In genomic region chr9:76390839-76391238, GRCm38 (mm10) we compare ENCODE assay signal across 8 mouse cellular contexts.
DNase-seq lines count a peak whose midpoint lies in the region; ATAC-seq and TF ChIP-seq lines count a peak whose summit lies in the region.

No protein-coding gene starts in this region.

- no peaks in the 10 kb centered on the region for H3K4me1 ChIP-seq in forebrain, embryonic 12.5 days
- H3K4me1 ChIP-seq in forebrain, embryonic 16.5 days (replicated peaks; ENCODE audit: control insufficient read depth, insufficient read depth, low read length), result no peaks in the 10 kb centered on the region
- no peaks in the 10 kb centered on the region for H3K4me1 ChIP-seq in limb, embryonic 11.5 days (ENCODE audit: control insufficient read depth, insufficient read depth, low read length)
- H3K4me1 ChIP-seq in limb, embryonic 10.5 days, result no peaks in the 10 kb centered on the region
- no peaks in the 10 kb centered on the region for H3K4me1 ChIP-seq in ES-E14 (ENCODE audit: control insufficient read depth in 2 of 2, insufficient read depth in 2 of 2, low read length in 2 of 2, poor library complexity in 1 of 2)
- no peaks in the 10 kb centered on the region for H3K4me1 ChIP-seq in lung, adult 2 months (ENCODE audit: control insufficient read depth, insufficient read depth, low read length)

- H3K36me3 ChIP-seq in forebrain, embryonic 12.5 days (replicated peaks), result no peaks in the 10 kb centered on the region
- no peaks in the 10 kb centered on the region for H3K36me3 ChIP-seq in forebrain, embryonic 16.5 days (ENCODE audit: control insufficient read depth, insufficient read depth)
- no peaks in the 10 kb centered on the region for H3K36me3 ChIP-seq in limb, embryonic 11.5 days (ENCODE audit: control insufficient read depth, insufficient read depth, low read length)
- no peaks in the 10 kb centered on the region for H3K36me3 ChIP-seq in limb, embryonic 10.5 days
- H3K36me3 ChIP-seq in ES-E14 (ENCODE audit: control insufficient read depth, insufficient read depth, low read length, poor library complexity, severe bottlenecking), result no peaks in the 10 kb centered on the region

- no peak for TF ChIP-seq POLR2A in lung, adult 2 months (IDR thresholded peaks at IDR 0.05; ENCODE audit: borderline replicate concordance, extremely low read depth, low read depth, low read length)

- 47% methylated on average over 1 of the region's 1 CpGs for WGBS in forebrain, embryonic 12.5 days
- WGBS in forebrain, embryonic 16.5 days, result 52% methylated on average over 1 of the region's 1 CpGs
- 54% methylated on average over 1 of the region's 1 CpGs for WGBS in limb, embryonic 11.5 days
- WGBS in limb, embryonic 10.5 days, result 33% methylated on average over 1 of the region's 1 CpGs
- 12% methylated on average over 1 of the region's 1 CpGs for WGBS in lung, adult 2 months

- peak; percentile 44 for DNase-seq in limb, embryonic 11.5 days (ENCODE audit: low spot score)
- no peak for DNase-seq in limb, embryonic 10.5 days (ENCODE audit: low spot score)
- peak; percentile 51 for DNase-seq in ES-E14 (ENCODE audit: low read depth, low spot score)
- DNase-seq in embryo, embryonic 10 days (ENCODE audit: low spot score), result peak; percentile 78
- DNase-seq in lung, adult 2 months, result peak; percentile 7

- H3K4me2 ChIP-seq in forebrain, embryonic 12.5 days, result no peak overlapping the region
- no peak overlapping the region for H3K4me2 ChIP-seq in forebrain, embryonic 16.5 days (ENCODE audit: low read length)
- no peak overlapping the region for H3K4me2 ChIP-seq in limb, embryonic 11.5 days (ENCODE audit: low read depth, severe bottlenecking)

- 0 out of 2 replicates have a peak, but pooled peaks have one; percentile 55 for ATAC-seq in forebrain, embryonic 12.5 days (ENCODE audit: low FRiP score)
- no peak for ATAC-seq in forebrain, embryonic 16.5 days
- ATAC-seq in limb, embryonic 11.5 days (ENCODE audit: insufficient number of reproducible peaks, low FRiP score, low TSS enrichment, low read depth), result no peak
- ATAC-seq in monocyte, adult 5-6 weeks (replicated peaks; ENCODE audit: insufficient number of reproducible peaks, low FRiP score, low TSS enrichment, poor library complexity, severe bottlenecking), result no peak

- in situ Hi-C loops in ES-E14 (cut with MboI; ENCODE audit: low sequenced_read_pairs in 2 of 2, unreplicated experiment in 2 of 2), result no loop called here

- 0 out of 2 replicates have a peak, but pooled peaks have one; percentile 28 for TF ChIP-seq CTCF in lung, adult 2 months (IDR thresholded peaks at IDR 0.05; ENCODE audit: insufficient read depth, low read length)

- no peaks in the 10 kb centered on the region for H3K9me3 ChIP-seq in forebrain, embryonic 12.5 days
- no peaks in the 10 kb centered on the region for H3K9me3 ChIP-seq in forebrain, embryonic 16.5 days (ENCODE audit: control insufficient read depth, low read length)
- H3K9me3 ChIP-seq in limb, embryonic 11.5 days (ENCODE audit: control insufficient read depth, low read length), result no peaks in the 10 kb centered on the region
- H3K9me3 ChIP-seq in limb, embryonic 10.5 days (replicated peaks), result no peaks in the 10 kb centered on the region
- no peaks in the 10 kb centered on the region for H3K9me3 ChIP-seq in ES-E14 (ENCODE audit: control insufficient read depth, insufficient read depth, low read depth, low read length)

- no peak overlapping the region for H3K4me3 ChIP-seq in forebrain, embryonic 12.5 days (replicated peaks)
- H3K4me3 ChIP-seq in forebrain, embryonic 16.5 days (replicated peaks; ENCODE audit: low read length), result no peak overlapping the region
- H3K4me3 ChIP-seq in limb, embryonic 11.5 days (ENCODE audit: low read depth, low read length), result no peak overlapping the region
- H3K4me3 ChIP-seq in limb, embryonic 10.5 days, result no peak overlapping the region
- no peak overlapping the region for H3K4me3 ChIP-seq in ES-E14 (ENCODE audit: insufficient read depth in 1 of 2, low read depth in 1 of 2, low read length in 2 of 2, poor library complexity in 1 of 2, severe bottlenecking in 1 of 2)
- H3K4me3 ChIP-seq in lung, adult 2 months (replicated peaks; ENCODE audit: extremely low read depth, low read depth, low read length), result no peak overlapping the region

- H3K27me3 ChIP-seq in forebrain, embryonic 12.5 days, result no peaks in the 10 kb centered on the region
- no peaks in the 10 kb centered on the region for H3K27me3 ChIP-seq in forebrain, embryonic 16.5 days (replicated peaks; ENCODE audit: control insufficient read depth, insufficient read depth, low read length)
- H3K27me3 ChIP-seq in limb, embryonic 11.5 days (ENCODE audit: control insufficient read depth, insufficient read depth, low read length), result no peaks in the 10 kb centered on the region
- no peaks in the 10 kb centered on the region for H3K27me3 ChIP-seq in limb, embryonic 10.5 days (ENCODE audit: low read depth, poor library complexity, severe bottlenecking)

- no peak overlapping the region for H3K9ac ChIP-seq in forebrain, embryonic 12.5 days
- no peak overlapping the region for H3K9ac ChIP-seq in forebrain, embryonic 16.5 days (replicated peaks; ENCODE audit: low read depth, low read length)
- no peak overlapping the region for H3K9ac ChIP-seq in limb, embryonic 11.5 days (ENCODE audit: low read length)
- H3K9ac ChIP-seq in ES-E14 (ENCODE audit: insufficient read depth, low read depth, low read length, poor library complexity, severe bottlenecking), result no peak overlapping the region

- H3K27ac ChIP-seq in forebrain, embryonic 12.5 days, result no peak overlapping the region
- H3K27ac ChIP-seq in forebrain, embryonic 16.5 days (ENCODE audit: low read length), result no peak overlapping the region
- H3K27ac ChIP-seq in limb, embryonic 11.5 days (replicated peaks; ENCODE audit: low read depth, low read length), result no peak overlapping the region
- H3K27ac ChIP-seq in limb, embryonic 10.5 days, result no peak overlapping the region
- H3K27ac ChIP-seq in ES-E14 (ENCODE audit: insufficient read depth, low read depth, low read length, poor library complexity, severe bottlenecking), result no peak overlapping the region

TF ChIP-seq in ES-E14, 5 proteins besides CTCF, POLR2A, EP300 and RAD21:
- TF ChIP-seq ZC3H11A (IDR thresholded peaks at IDR 0.05; ENCODE audit: borderline replicate concordance, low read depth, low read length) (peak; percentile 67; the same call in 1 of the 2 replicates), HCFC1 (IDR thresholded peaks at IDR 0.05; ENCODE audit: borderline replicate concordance, insufficient read depth, low read length) (no peak), CHD2 (IDR thresholded peaks at IDR 0.05; ENCODE audit: low read depth, low read length) (no peak), MAFK (IDR thresholded peaks at IDR 0.05; ENCODE audit: insufficient read depth, low read depth, low read length) (no peak), ZNF384 (IDR thresholded peaks at IDR 0.05; ENCODE audit: low read depth, low read length) (no peak)
